Mouse (Mus musculus): ENCODE results near the gene Kcnip1. TPM values are rescaled to one million over a fixed set of nuclear protein-coding genes. Genes with fewer than 3 reads are reported as not detected.

The Kcnip1 gene
- polyA plus RNA-seq (2016; fragmentation: Nextera tagmentation; extraction: Ambion mirVana) = 0.33 and 1.8 TPM in 2 replicates

GRCm38 (mm10) chr11:33992938-33993337 is at the start of gene Kcnip1:
Gene Kcnip1, minus strand, starts transcription at chr11:33993152.
- DNase-seq (ENCODE audit: low spot score) = no peak
- 28% methylated on average over 12 of the region's 12 CpGs for WGBS
- Histone ChIP-seq H3K36me3 (no peaks in the 10 kb centered on the region), H3K9me3 (no peaks in the 10 kb centered on the region), H3K27me3 (ENCODE audit: insufficient read depth, poor library complexity, severe bottlenecking) (peaks cover 26% of the 10 kb centered on the region; the same call in 1 of the 2 replicates), H3K27ac (0 out of 2 replicates have a peak within 1 kb of the TSS, but pooled peaks have one; percentile 1), H3K4me1 (peaks cover 13% of the 10 kb centered on the region), H3K4me3 (peak within 1 kb of the TSS; percentile 36; the same call in 1 of the 2 replicates)

GRCm38 (mm10) chr11:34040061-34040460 is 47.1 kb upstream of the Kcnip1 start:
- H3K9me3 ChIP-seq = no peaks in the 10 kb centered on the region
- 79% methylated on average over 5 of the region's 5 CpGs for WGBS
- H3K4me3 ChIP-seq = no peak overlapping the region
- no peak overlapping the region for H3K27ac ChIP-seq
- no peak for DNase-seq (ENCODE audit: low spot score)
- no peaks in the 10 kb centered on the region for H3K4me1 ChIP-seq
- no peaks in the 10 kb centered on the region for H3K27me3 ChIP-seq (ENCODE audit: insufficient read depth, poor library complexity, severe bottlenecking)
- no peaks in the 10 kb centered on the region for H3K36me3 ChIP-seq

GRCm38 (mm10) chr11:34035909-34036658 is 43.1 kb upstream of the Kcnip1 start:
- Histone ChIP-seq H3K27me3 (ENCODE audit: insufficient read depth, poor library complexity, severe bottlenecking) (no peaks in the 10 kb centered on the region), H3K9me3 (no peaks in the 10 kb centered on the region), H3K27ac (no peak overlapping the region), H3K4me3 (no peak overlapping the region), H3K36me3 (no peaks in the 10 kb centered on the region), H3K4me1 (peaks cover 5% of the 10 kb centered on the region)
- WGBS = 79% methylated on average over 5 of the region's 5 CpGs
- DNase-seq (ENCODE audit: low spot score) = no peak

GRCm38 (mm10) chr11:34034794-34035193 is 41.8 kb upstream of the Kcnip1 start:
- Histone ChIP-seq H3K4me3 (no peak overlapping the region), H3K27ac (no peak overlapping the region), H3K36me3 (no peaks in the 10 kb centered on the region), H3K27me3 (ENCODE audit: insufficient read depth, poor library complexity, severe bottlenecking) (no peaks in the 10 kb centered on the region), H3K4me1 (peaks cover 5% of the 10 kb centered on the region), H3K9me3 (no peaks in the 10 kb centered on the region)
- no peak for DNase-seq (ENCODE audit: low spot score)
- 70% methylated on average over 2 of the region's 2 CpGs for WGBS

- H3K4me3 ChIP-seq = no peak overlapping the region
- peaks cover 5% of the 10 kb centered on the region for H3K4me1 ChIP-seq
- no peaks in the 10 kb centered on the region for H3K36me3 ChIP-seq
- 90% methylated on average over 5 of the region's 5 CpGs for WGBS
- H3K27me3 ChIP-seq (ENCODE audit: insufficient read depth, poor library complexity, severe bottlenecking) = no peaks in the 10 kb centered on the region
- no peaks in the 10 kb centered on the region for H3K9me3 ChIP-seq
- H3K27ac ChIP-seq = no peak overlapping the region
- no peak for DNase-seq (ENCODE audit: low spot score)
Observed at GRCm38 (mm10) chr11:34034008-34034505, 41.1 kb upstream of the Kcnip1 start.

- H3K4me1 ChIP-seq = peaks cover 5% of the 10 kb centered on the region
- H3K27ac ChIP-seq = no peak overlapping the region
- H3K27me3 ChIP-seq (ENCODE audit: insufficient read depth, poor library complexity, severe bottlenecking) = no peaks in the 10 kb centered on the region
- DNase-seq (ENCODE audit: low spot score) = no peak
- H3K36me3 ChIP-seq = no peaks in the 10 kb centered on the region
- H3K9me3 ChIP-seq = no peaks in the 10 kb centered on the region
- 46% methylated on average over 8 of the region's 8 CpGs for WGBS
- H3K4me3 ChIP-seq = no peak overlapping the region
Observed at GRCm38 (mm10) chr11:34031015-34031805, 38.3 kb upstream of the Kcnip1 start.

GRCm38 (mm10) chr11:34029658-34030057 is 36.7 kb upstream of the Kcnip1 start:
- Histone ChIP-seq H3K27me3 (ENCODE audit: insufficient read depth, poor library complexity, severe bottlenecking) (no peaks in the 10 kb centered on the region), H3K4me1 (peaks cover 5% of the 10 kb centered on the region), H3K27ac (no peak overlapping the region), H3K4me3 (no peak overlapping the region), H3K36me3 (no peaks in the 10 kb centered on the region), H3K9me3 (no peaks in the 10 kb centered on the region)
- WGBS = 78% methylated on average over 5 of the region's 5 CpGs
- DNase-seq (ENCODE audit: low spot score) = no peak

- 80% methylated on average over 1 of the region's 1 CpGs for WGBS
- H3K4me3 ChIP-seq = no peak overlapping the region
- no peaks in the 10 kb centered on the region for H3K9me3 ChIP-seq
- no peaks in the 10 kb centered on the region for H3K27me3 ChIP-seq (ENCODE audit: insufficient read depth, poor library complexity, severe bottlenecking)
- DNase-seq (ENCODE audit: low spot score) = no peak
- no peaks in the 10 kb centered on the region for H3K36me3 ChIP-seq
- H3K27ac ChIP-seq = no peak overlapping the region
- no peaks in the 10 kb centered on the region for H3K4me1 ChIP-seq
Observed at GRCm38 (mm10) chr11:34025091-34025490, 32.1 kb upstream of the Kcnip1 start.

GRCm38 (mm10) chr11:34012007-34012652 is 19.2 kb upstream of the Kcnip1 start:
- 38% methylated on average over 6 of the region's 6 CpGs for WGBS
- Histone ChIP-seq H3K27ac (no peak overlapping the region), H3K27me3 (ENCODE audit: insufficient read depth, poor library complexity, severe bottlenecking) (no peaks in the 10 kb centered on the region), H3K4me3 (no peak overlapping the region), H3K9me3 (no peaks in the 10 kb centered on the region), H3K36me3 (no peaks in the 10 kb centered on the region), H3K4me1 (0 out of 2 replicates have a peak, but pooled peaks cover 7% of the 10 kb centered on the region)
- no peak for DNase-seq (ENCODE audit: low spot score)

GRCm38 (mm10) chr11:34010859-34011172 is 17.9 kb upstream of the Kcnip1 start:
- Histone ChIP-seq H3K27me3 (ENCODE audit: insufficient read depth, poor library complexity, severe bottlenecking) (no peaks in the 10 kb centered on the region), H3K9me3 (no peaks in the 10 kb centered on the region), H3K4me3 (no peak overlapping the region), H3K36me3 (no peaks in the 10 kb centered on the region), H3K4me1 (peaks cover 11% of the 10 kb centered on the region; the same call in 1 of the 2 replicates), H3K27ac (no peak overlapping the region)
- WGBS = 60% methylated on average over 4 of the region's 4 CpGs
- no peak for DNase-seq (ENCODE audit: low spot score)

GRCm38 (mm10) chr11:34010133-34010858 is 17.3 kb upstream of the Kcnip1 start:
- WGBS = 58% methylated on average over 7 of the region's 7 CpGs
- Histone ChIP-seq H3K4me3 (no peak overlapping the region), H3K4me1 (peaks cover 11% of the 10 kb centered on the region; the same call in 1 of the 2 replicates), H3K36me3 (no peaks in the 10 kb centered on the region), H3K27ac (no peak overlapping the region; the same call in 1 of the 2 replicates), H3K27me3 (ENCODE audit: insufficient read depth, poor library complexity, severe bottlenecking) (no peaks in the 10 kb centered on the region), H3K9me3 (no peaks in the 10 kb centered on the region)
- no peak for DNase-seq (ENCODE audit: low spot score)

- H3K9me3 ChIP-seq = no peaks in the 10 kb centered on the region
- H3K36me3 ChIP-seq = no peaks in the 10 kb centered on the region
- DNase-seq (ENCODE audit: low spot score) = no peak
- 79% methylated on average over 12 of the region's 12 CpGs for WGBS
- no peak overlapping the region for H3K27ac ChIP-seq
- H3K27me3 ChIP-seq (ENCODE audit: insufficient read depth, poor library complexity, severe bottlenecking) = no peaks in the 10 kb centered on the region
- H3K4me1 ChIP-seq = peaks cover 11% of the 10 kb centered on the region; the same call in 1 of the 2 replicates
- no peak overlapping the region for H3K4me3 ChIP-seq
Observed at GRCm38 (mm10) chr11:34009316-34010087, 16.6 kb upstream of the Kcnip1 start.
